Mouse (Mus musculus) small intestine, adult 2 months (tissue): ENCODE measurements around the gene Trappc2l. TPM values are rescaled to one million over a fixed set of nuclear protein-coding genes. Genes with fewer than 3 reads are reported as not detected.

Source experiments
- H3K27ac ChIP-seq: fragments of 200-500 bp; 2 replicates; pipeline ENCODE4 v1.5.1; 2012; ENCODE audit warnings: low read depth, low read length, control low read depth, inconsistent platforms; ENCODE audit not compliant: insufficient read depth
- H3K27me3 ChIP-seq: fragments of 200-500 bp; 2 replicates; pipeline ENCODE4 v1.6.1; 2012; ENCODE audit warnings: mild to moderate bottlenecking, moderate library complexity, low read length, inconsistent platforms; ENCODE audit not compliant: control insufficient read depth, insufficient read depth
- H3K36me3 ChIP-seq: fragments of 200-500 bp; 2 replicates; pipeline ENCODE4 v1.6.1; 2012; ENCODE audit warnings: mild to moderate bottlenecking, low read length, control low read depth, inconsistent platforms; ENCODE audit not compliant: control insufficient read depth, insufficient read depth
- H3K4me1 ChIP-seq: fragments of 200-500 bp; 2 replicates; pipeline ENCODE4 v1.6.1; 2012; ENCODE audit warnings: low read length, inconsistent platforms, mixed read lengths; ENCODE audit not compliant: control insufficient read depth, insufficient read depth, insufficient read length
- H3K4me3 ChIP-seq: fragments of 200-500 bp; 2 replicates; pipeline ENCODE4 v1.5.1; 2012; ENCODE audit warnings: low read depth, mild to moderate bottlenecking, control low read depth, inconsistent platforms, low read length, moderate library complexity
- CTCF ChIP-seq: fragments of 200-500 bp; IDR thresholded peaks from 2 replicates; pipeline ENCODE4 v1.5.1; 2012; ENCODE audit warnings: low read depth, mild to moderate bottlenecking, control low read depth, inconsistent platforms, low read length, moderate library complexity, mixed read lengths; ENCODE audit not compliant: insufficient replicate concordance, insufficient read length; ENCODE audit errors: extremely low read depth
- POLR2A ChIP-seq: fragments of 200-500 bp; IDR thresholded peaks from 2 replicates; pipeline ENCODE4 v1.6.1; 2012; ENCODE audit warnings: low read depth, mild to moderate bottlenecking, control low read depth, inconsistent platforms, low read length, moderate library complexity
- WGBS: fragments of 180-500 bp; shearing (Covaris S2); methylation state at CpG from one replicate; pipeline ENCODE4 v1.1.7; 2018; 5-methylcytosine and 5-hydroxymethylcytosine counted together
- polyA plus RNA-seq: library from polyadenylated mRNA; depleted of rRNA; stranded (reverse); fragments of >200 nt; gene quantifications from 2 replicates; pipeline ENCODE4 v1.2.3, GENCODE M21; 2012

Trappc2l gene
- polyA plus RNA-seq, 1 experiment: 161 TPM

DNA sequence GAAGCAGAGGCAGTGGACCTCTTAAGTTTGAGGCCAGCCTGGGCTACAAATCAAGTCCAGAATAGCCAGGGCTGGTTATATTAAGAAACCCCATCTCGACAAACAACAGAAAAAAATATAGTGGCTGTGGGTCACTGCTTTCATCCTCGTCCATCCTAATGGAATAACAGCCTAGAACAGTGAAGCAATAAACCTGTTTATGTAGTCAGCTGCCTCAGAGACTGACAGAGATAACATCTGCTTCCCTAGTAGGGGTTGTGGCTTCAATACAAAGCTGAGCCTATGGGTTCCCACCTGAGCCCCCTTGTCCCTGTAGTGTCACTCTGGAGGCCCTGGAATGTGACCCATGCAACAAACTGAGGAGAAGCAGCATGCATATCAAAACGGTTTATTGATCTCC lies 37.2 kb upstream of the Trappc2l start:
- Histone ChIP-seq H3K4me3 (no peak overlapping the region), H3K4me1 (peaks cover 33% of the 10 kb centered on the region), H3K27ac (peak overlapping the region; percentile 91), H3K36me3 (peaks cover 20% of the 10 kb centered on the region), H3K27me3 (no peaks in the 10 kb centered on the region)
- TF ChIP-seq CTCF (no peak), POLR2A (no peak)
- 21% methylated on average over 3 of the region's 3 CpGs for WGBS

DNA sequence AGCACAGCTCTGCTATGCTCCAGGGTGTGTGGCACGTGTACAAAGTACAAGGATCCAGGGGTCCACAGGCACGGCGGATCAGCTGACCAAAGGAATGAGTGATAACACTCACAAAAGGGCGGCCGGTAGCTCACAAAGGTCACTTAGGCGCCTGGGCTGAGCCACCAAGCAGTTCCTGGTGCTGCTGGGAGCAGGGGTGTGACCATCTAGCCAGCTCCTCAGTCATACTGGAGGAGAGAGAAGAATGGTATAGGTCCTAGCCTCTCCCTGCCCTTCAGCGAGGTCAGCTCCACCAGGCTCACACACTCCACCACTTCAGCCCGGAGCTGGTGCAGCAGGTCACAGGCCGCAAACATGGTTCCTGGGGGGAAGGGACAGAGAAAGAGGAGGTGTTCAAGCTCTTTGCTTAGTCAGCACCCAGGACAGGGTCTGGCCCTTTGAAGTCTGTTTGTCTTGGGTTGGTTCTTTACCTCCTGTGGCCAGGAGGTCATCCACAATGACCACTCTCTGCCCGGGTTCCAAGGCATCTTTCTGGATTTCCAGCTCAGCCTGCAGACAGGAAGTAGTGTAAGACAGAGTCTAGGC lies 36.7 kb upstream of the Trappc2l start:
- H3K27me3 ChIP-seq: no peaks in the 10 kb centered on the region
- peak; percentile 81 for TF ChIP-seq POLR2A
- TF ChIP-seq CTCF: no peak
- peaks cover 20% of the 10 kb centered on the region for H3K36me3 ChIP-seq
- H3K4me3 ChIP-seq: peak overlapping the region; percentile 87
- peak overlapping the region; percentile 97 for H3K27ac ChIP-seq
- 20% methylated on average over 10 of the region's 10 CpGs for WGBS
- H3K4me1 ChIP-seq: peaks cover 30% of the 10 kb centered on the region

DNA sequence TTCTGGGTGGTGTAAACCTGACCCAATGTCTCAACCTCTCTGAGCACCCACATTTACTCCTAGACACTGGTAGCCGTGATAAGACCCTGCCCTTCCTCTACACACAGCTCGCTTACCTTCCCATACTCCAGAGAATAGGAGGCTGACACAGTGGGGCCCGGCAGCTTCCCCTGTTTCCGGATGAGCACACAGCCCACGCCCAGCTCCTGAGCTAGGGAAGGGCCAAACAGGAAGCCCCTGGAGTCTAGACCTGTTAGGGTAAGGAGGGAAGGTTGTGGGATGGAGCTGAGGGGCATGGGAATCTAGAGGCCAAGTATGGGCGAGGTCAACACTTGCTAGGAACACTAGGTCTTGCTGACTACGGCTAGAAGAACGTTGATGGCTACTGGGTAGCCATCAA lies 36.2 kb upstream of the Trappc2l start:
- 33% methylated on average over 8 of the region's 8 CpGs for WGBS
- peak overlapping the region; percentile 87 for H3K4me3 ChIP-seq
- H3K27ac ChIP-seq: peak overlapping the region; percentile 97

DNA sequence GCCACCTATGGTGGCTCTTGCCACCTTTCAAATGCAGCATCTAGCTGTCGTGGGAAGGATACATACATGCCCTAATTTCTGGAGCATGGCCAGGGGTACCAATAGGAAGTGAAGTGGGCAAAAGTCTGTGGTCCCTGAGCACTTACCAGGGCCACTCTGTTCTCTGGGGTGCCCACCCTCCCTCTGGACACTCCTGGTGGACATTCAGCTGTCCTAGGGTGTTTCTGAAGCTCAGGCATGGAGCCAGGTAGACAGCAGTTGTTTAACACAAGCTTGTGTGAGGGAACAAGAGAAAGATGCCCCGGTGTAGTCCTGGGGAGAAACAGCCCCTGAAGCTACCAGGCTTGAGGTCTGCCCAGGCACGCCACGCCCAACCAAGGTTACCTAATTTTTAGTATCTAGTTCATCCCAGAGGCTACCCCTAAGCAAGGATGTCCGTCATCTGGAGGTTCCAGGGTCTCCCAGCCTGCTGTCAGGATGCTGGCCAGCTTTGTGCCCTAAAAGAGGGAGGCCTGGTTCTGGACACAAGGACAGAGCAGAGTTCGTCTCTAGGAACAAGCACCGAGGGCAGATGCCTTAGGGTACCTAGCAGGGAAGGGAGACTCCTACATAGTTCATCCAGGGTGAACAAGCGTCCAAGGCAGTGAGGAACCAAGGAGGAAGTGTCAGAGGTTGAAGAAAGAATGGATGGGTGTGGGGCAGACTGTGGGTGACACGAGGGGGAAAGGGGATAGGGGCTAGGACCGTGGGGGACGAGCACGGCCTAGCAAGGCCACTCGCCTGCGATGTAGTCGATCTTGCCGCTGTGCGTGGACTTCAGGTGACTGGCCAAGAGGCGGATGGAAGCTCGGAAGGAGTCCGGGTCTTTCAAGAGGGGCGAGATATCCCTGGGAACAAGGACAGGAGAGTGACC lies 35.4 kb upstream of the Trappc2l start:
- Histone ChIP-seq H3K4me3 (peak overlapping the region; percentile 87), H3K27me3 (no peaks in the 10 kb centered on the region), H3K27ac (peak overlapping the region; percentile 97), H3K36me3 (peaks cover 16% of the 10 kb centered on the region), H3K4me1 (peaks cover 30% of the 10 kb centered on the region)
- 7% methylated on average over 21 of the region's 21 CpGs for WGBS
- no peak for TF ChIP-seq CTCF
- 0 out of 2 replicates have a peak, but pooled peaks have one; percentile 35 for TF ChIP-seq POLR2A

More for the DNA sequence above, 36.2 kb upstream of the Trappc2l start:
- no peak for TF ChIP-seq CTCF
- TF ChIP-seq POLR2A: no peak
- Histone ChIP-seq H3K27me3 (no peaks in the 10 kb centered on the region), H3K4me1 (peaks cover 30% of the 10 kb centered on the region), H3K36me3 (peaks cover 19% of the 10 kb centered on the region)

DNA sequence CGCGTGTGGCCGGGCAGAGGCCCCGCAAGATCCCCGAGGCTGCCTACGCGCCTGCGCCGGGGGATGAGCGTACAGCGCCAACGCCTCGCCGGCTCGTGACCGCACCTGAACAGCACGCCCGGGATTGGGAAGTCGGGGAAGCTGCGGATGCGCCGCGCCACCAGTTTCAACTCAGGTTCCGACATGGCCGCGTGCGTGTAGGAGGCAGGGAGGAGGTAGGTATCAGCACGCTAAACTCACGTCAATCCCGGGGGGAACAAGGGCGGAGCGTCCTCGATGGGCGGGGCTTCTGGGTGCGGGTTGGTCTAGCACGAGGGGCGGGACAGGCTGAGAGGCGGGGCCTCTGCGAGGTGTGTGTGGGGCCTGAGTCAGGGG lies 34.8 kb upstream of the Trappc2l start, which contains the start of gene Aprt:
Gene Aprt (minus strand): TSS at position 262 of the 375 bp plus-strand sequence.
- Histone ChIP-seq H3K27ac (peak within 1 kb of the TSS; percentile 97), H3K36me3 (peaks cover 10% of the 10 kb centered on the region; the same call in 1 of the 2 replicates), H3K27me3 (no peaks in the 10 kb centered on the region), H3K4me3 (peak within 1 kb of the TSS; percentile 87), H3K4me1 (peaks cover 29% of the 10 kb centered on the region)
- 1% methylated on average over 39 of the region's 39 CpGs for WGBS
- TF ChIP-seq CTCF (no peak), POLR2A (peak; percentile 73; the same call in 1 of the 2 replicates)

DNA sequence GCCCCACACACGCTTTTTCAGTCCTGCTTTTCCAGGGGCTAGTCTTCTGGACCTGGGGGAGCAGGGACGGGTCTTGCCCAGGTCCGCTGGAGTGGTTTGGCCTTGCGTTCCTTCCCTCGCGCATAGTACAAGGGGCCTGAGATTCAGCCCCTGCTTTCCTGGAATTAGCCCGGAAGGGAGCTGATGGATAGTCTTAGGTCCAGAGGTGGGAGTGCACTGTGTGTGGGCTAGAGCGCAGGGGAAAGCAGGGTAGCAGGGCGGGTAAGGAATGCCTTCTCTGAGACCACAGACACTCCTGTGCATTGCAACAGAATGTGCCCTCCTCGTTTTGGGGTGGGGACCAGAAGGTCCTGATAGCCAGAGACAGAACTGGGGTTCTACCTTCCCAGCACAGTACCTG lies 34.3 kb upstream of the Trappc2l start:
- Histone ChIP-seq H3K27ac (no peak overlapping the region), H3K27me3 (no peaks in the 10 kb centered on the region), H3K36me3 (peaks cover 5% of the 10 kb centered on the region; the same call in 1 of the 2 replicates), H3K4me1 (peaks cover 26% of the 10 kb centered on the region), H3K4me3 (peak overlapping the region; percentile 87; the same call in 1 of the 2 replicates)
- 59% methylated on average over 10 of the region's 10 CpGs for WGBS
- TF ChIP-seq POLR2A (no peak), CTCF (no peak)

DNA sequence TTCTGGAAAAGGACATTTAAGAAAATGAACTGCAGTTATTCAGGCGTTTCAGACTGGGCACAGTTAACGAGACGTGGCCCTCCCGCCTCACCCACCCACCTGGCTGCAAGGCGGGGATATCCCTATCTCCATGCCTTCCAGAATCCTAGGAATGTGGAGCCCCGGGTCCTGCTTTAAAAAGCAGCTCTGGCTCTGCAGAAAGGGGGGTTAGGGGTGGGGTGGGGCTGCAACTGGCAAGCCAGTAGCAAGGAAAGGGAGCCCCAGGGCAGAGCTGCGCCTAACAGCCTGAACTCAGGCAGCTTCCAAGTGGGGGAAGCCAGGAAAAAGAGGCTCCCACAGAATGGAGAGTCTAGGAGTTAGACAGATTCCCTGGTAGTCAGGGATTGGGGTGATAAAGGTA lies 32.2 kb upstream of the Trappc2l start:
- no peaks in the 10 kb centered on the region for H3K27me3 ChIP-seq
- 71% methylated on average over 7 of the region's 7 CpGs for WGBS
- no peaks in the 10 kb centered on the region for H3K36me3 ChIP-seq
- no peak for TF ChIP-seq POLR2A
- TF ChIP-seq CTCF: no peak
- no peak overlapping the region for H3K27ac ChIP-seq
- H3K4me3 ChIP-seq: no peak overlapping the region
- H3K4me1 ChIP-seq: peaks cover 29% of the 10 kb centered on the region
